Mouse (Mus musculus) limb, embryonic 14.5 days (tissue): ENCODE results near the gene Spsb2. TPM values are rescaled to one million over a fixed set of nuclear protein-coding genes. Genes with fewer than 3 reads are reported as not detected.

Source experiments
- ATAC-seq: fragments of 200-750 bp; cut with Nextera tagmentation; 2 replicates; pipeline ENCODE4 v1.8.0; 2017; ENCODE audit warnings: low read depth, moderate number of reproducible peaks, moderate TSS enrichment; ENCODE audit not compliant: low FRiP score
- DNase-seq: peaks from one replicate; pipeline ENCODE4 v3.0.0-alpha.2; 2015; ENCODE audit warnings: low spot score
- H3K27ac ChIP-seq: fragments of 300-500 bp; sonication (generic); replicated peaks from 2 replicates; pipeline ENCODE4 v1.5.1; 2014; ENCODE audit warnings: low read depth, mild to moderate bottlenecking, low read length, moderate library complexity, mixed read lengths
- H3K27me3 ChIP-seq: fragments of 300-500 bp; sonication (generic); 2 replicates; pipeline ENCODE4 v1.6.1; 2014; ENCODE audit warnings: low read length, mixed read lengths; ENCODE audit not compliant: control insufficient read depth, insufficient read depth
- H3K36me3 ChIP-seq: fragments of 300-500 bp; sonication (generic); 2 replicates; pipeline ENCODE4 v1.6.1; 2014; ENCODE audit warnings: mild to moderate bottlenecking, low read length, moderate library complexity, mixed read lengths; ENCODE audit not compliant: control insufficient read depth, insufficient read depth
- H3K4me1 ChIP-seq: fragments of 300-500 bp; sonication (generic); 2 replicates; pipeline ENCODE4 v1.6.1; 2014; ENCODE audit warnings: antibody characterized with exemption, low read length, mixed read lengths; ENCODE audit not compliant: control insufficient read depth, insufficient read depth
- H3K4me2 ChIP-seq: fragments of 300-500 bp; sonication (generic); replicated peaks from 2 replicates; pipeline ENCODE4 v1.6.1; 2014; ENCODE audit warnings: low read depth, mild to moderate bottlenecking, low read length, moderate library complexity; ENCODE audit not compliant: severe bottlenecking
- H3K4me3 ChIP-seq: fragments of 300-500 bp; sonication (generic); replicated peaks from 2 replicates; pipeline ENCODE4 v1.5.1; 2014; ENCODE audit warnings: low read length
- H3K9ac ChIP-seq: fragments of 300-500 bp; sonication (generic); 2 replicates; pipeline ENCODE4 v1.6.1; 2014; ENCODE audit warnings: mild to moderate bottlenecking, low read depth, low read length, moderate library complexity; ENCODE audit not compliant: severe bottlenecking
- H3K9me3 ChIP-seq: fragments of 300-500 bp; sonication (generic); 2 replicates; pipeline ENCODE4 v1.6.1; 2016; ENCODE audit warnings: low read length; ENCODE audit not compliant: control insufficient read depth
- POLR2A ChIP-seq: fragments of 200-500 bp; IDR thresholded peaks from 2 replicates; pipeline ENCODE4 v1.8.0; 2012; ENCODE audit warnings: inconsistent platforms, mild to moderate bottlenecking, moderate library complexity, borderline replicate concordance; ENCODE audit not compliant: insufficient read depth, insufficient read length; ENCODE audit errors: extremely low read depth
- WGBS: fragments of 180-500 bp; shearing (Covaris S2); extraction: QIAGEN DNeasy Blood & Tissue Kit; methylation state at CpG from one replicate; pipeline ENCODE4 v1.1.7; 2014; 5-methylcytosine and 5-hydroxymethylcytosine counted together
- polyA plus RNA-seq, 2 experiments: library from polyadenylated mRNA; depleted of rRNA in 1 of 2; stranded (reverse) in 1 of 2; unstranded in 1 of 2; fragments of >200 nt; fragmentation: Nextera tagmentation in 1 of 2; extraction: Ambion mirVana in 1 of 2; gene quantifications; 2 replicates each; pipeline versions ENCODE4 v1.2.1 to v1.2.3; 2012 to 2014

Gene Spsb2
- polyA plus RNA-seq, 2 experiments, result 10.8 to 11.1 TPM

DNA sequence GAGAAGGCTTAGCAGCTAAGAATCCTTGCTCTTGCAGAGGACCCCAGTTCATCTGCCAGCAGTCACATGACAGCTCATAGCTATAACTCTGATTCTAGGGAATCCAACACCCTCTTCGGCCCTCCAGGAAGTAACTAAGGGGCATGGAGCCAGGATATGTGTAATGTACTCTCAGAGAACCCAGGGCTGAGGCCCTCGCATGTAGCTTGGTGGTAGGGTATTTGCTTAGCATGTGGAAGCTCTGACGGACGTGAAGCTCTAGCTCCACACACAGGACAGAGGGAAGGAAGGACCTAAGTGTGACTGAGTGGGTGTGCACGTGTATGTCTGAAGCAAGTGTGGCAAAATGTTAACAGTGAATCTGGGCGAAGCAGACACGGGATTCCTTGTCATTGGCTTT, 27.9 kb downstream of the Spsb2 start:
- TF ChIP-seq POLR2A, result no peak
- ATAC-seq, result no peak
- DNase-seq, result no peak
- Histone ChIP-seq H3K4me2 (no peak overlapping the region), H3K9me3 (no peaks in the 10 kb centered on the region), H3K9ac (no peak overlapping the region; the same call in 1 of the 2 replicates), H3K27ac (no peak overlapping the region), H3K27me3 (no peaks in the 10 kb centered on the region), H3K36me3 (peaks cover 34% of the 10 kb centered on the region), H3K4me1 (peaks cover 7% of the 10 kb centered on the region; the same call in 1 of the 2 replicates), H3K4me3 (no peak overlapping the region)
- WGBS, result 71% methylated on average over 7 of the region's 7 CpGs

DNA sequence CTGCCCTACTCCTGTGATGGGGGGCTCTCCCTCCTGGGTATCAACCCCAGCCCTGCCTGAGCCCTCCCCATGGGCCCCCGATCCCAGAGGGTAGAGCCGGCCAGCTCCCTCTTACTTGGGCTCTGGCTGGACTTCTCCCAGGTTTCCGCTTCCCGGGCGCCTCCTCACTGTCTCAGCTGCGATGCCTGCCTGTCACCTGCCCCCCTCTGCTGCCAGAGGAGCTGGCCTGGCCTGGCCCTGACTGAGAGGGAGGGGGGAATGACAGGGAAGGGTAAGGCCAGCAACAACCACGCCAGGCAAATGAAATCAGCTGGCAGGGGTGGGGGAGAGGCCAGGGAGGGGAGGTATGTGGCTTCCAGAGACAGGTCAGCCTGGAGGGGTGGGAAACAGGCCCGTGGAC, 31.3 kb downstream of the Spsb2 start:
- H3K9me3 ChIP-seq, result no peaks in the 10 kb centered on the region
- no peak overlapping the region for H3K4me2 ChIP-seq
- peaks cover 7% of the 10 kb centered on the region; the same call in 1 of the 2 replicates for H3K4me1 ChIP-seq
- H3K4me3 ChIP-seq, result no peak overlapping the region
- ATAC-seq, result peak; percentile 5; the same call in 1 of the 2 replicates
- peak overlapping the region; percentile 21; the same call in 1 of the 2 replicates for H3K9ac ChIP-seq
- no peaks in the 10 kb centered on the region for H3K27me3 ChIP-seq
- H3K27ac ChIP-seq, result no peak overlapping the region
- WGBS, result 8% methylated on average over 8 of the region's 8 CpGs
- no peak for TF ChIP-seq POLR2A
- H3K36me3 ChIP-seq, result peaks cover 30% of the 10 kb centered on the region
- no peak for DNase-seq

GRCm38 (mm10) chr6:124840241-124841167, 32.0 kb downstream of the Spsb2 start, which contains the start of gene Gnb3:
Gnb3 (minus strand) TSS chr6:124840275.
- peak; percentile 16; the same call in 1 of the 2 replicates for ATAC-seq

DNA sequence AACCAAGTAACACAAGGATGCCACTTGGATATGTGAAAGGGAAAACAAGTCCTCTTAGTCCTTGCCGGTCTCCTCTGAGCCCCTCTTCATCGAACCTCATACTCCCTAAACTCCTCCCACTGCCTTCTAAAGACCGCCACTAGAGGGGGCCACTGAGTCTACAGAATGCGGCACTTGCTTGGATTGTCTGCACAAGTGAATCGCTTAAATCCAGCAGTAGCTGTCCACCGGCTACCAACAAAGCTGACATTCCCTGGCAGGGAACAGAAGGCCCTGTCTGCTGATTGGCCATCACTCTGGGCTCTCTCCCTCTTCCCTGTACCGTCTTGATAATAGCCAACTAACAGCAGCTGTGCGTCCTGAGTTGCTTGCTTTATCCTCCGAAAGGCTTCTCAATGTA, 38.8 kb downstream of the Spsb2 start:
- DNase-seq, result peak; percentile 89
- H3K9me3 ChIP-seq, result no peaks in the 10 kb centered on the region
- H3K4me1 ChIP-seq, result no peaks in the 10 kb centered on the region
- H3K4me2 ChIP-seq, result no peak overlapping the region
- TF ChIP-seq POLR2A, result no peak
- no peak overlapping the region for H3K9ac ChIP-seq
- 15% methylated on average over 9 of the region's 9 CpGs for WGBS
- H3K27me3 ChIP-seq, result no peaks in the 10 kb centered on the region
- peaks cover 68% of the 10 kb centered on the region for H3K36me3 ChIP-seq
- no peak overlapping the region for H3K27ac ChIP-seq
- peak; percentile 70 for ATAC-seq
- no peak overlapping the region for H3K4me3 ChIP-seq

More at GRCm38 (mm10) chr6:124840241-124841167, 32.0 kb downstream of the Spsb2 start, which contains the start of gene Gnb3:
- peak within 1 kb of the TSS; percentile 21 for H3K9ac ChIP-seq
- H3K4me3 ChIP-seq, result no peak within 1 kb of the TSS
- no peak for DNase-seq
- no peaks in the 10 kb centered on the region for H3K9me3 ChIP-seq
- no peak within 1 kb of the TSS for H3K4me2 ChIP-seq
- H3K27ac ChIP-seq, result no peak within 1 kb of the TSS
- no peaks in the 10 kb centered on the region for H3K27me3 ChIP-seq
- 35% methylated on average over 14 of the region's 15 CpGs for WGBS
- peaks cover 37% of the 10 kb centered on the region for H3K36me3 ChIP-seq
- peaks cover 7% of the 10 kb centered on the region; the same call in 1 of the 2 replicates for H3K4me1 ChIP-seq
- TF ChIP-seq POLR2A, result no peak

GRCm38 (mm10) chr6:124850535-124850934, 42.1 kb downstream of the Spsb2 start:
- Histone ChIP-seq H3K27me3 (no peaks in the 10 kb centered on the region), H3K36me3 (peaks cover 73% of the 10 kb centered on the region), H3K4me3 (no peak overlapping the region), H3K9ac (no peak overlapping the region), H3K27ac (no peak overlapping the region), H3K4me1 (peaks cover 2% of the 10 kb centered on the region), H3K9me3 (no peaks in the 10 kb centered on the region), H3K4me2 (no peak overlapping the region)
- 49% methylated on average over 8 of the region's 8 CpGs for WGBS
- DNase-seq (no peak), ATAC-seq (no peak)
- TF ChIP-seq POLR2A, result no peak
